Mouse (Mus musculus) lung, embryonic 16.5 days (tissue): ENCODE results near the gene Gm266. TPM values are rescaled to one million over a fixed set of nuclear protein-coding genes. Genes with fewer than 3 reads are reported as not detected.

Experiments used
- ATAC-seq: fragments of 200-750 bp; cut with Nextera tagmentation; 2 replicates; pipeline ENCODE4 v1.8.0; 2017; ENCODE audit warnings: low read depth, mild to moderate bottlenecking, moderate library complexity
- H3K27ac ChIP-seq: fragments of 300-500 bp; sonication (generic); 2 replicates; pipeline ENCODE4 v1.5.1; 2014; ENCODE audit warnings: mild to moderate bottlenecking, control low read depth, low read length
- H3K27me3 ChIP-seq: fragments of 300-500 bp; sonication (generic); 2 replicates; pipeline ENCODE4 v1.6.1; 2014; ENCODE audit warnings: low read depth, low read length, mixed read lengths; ENCODE audit not compliant: control insufficient read depth, insufficient read depth
- H3K36me3 ChIP-seq: fragments of 300-500 bp; sonication (generic); 2 replicates; pipeline ENCODE4 v1.6.1; 2014; ENCODE audit warnings: low read length; ENCODE audit not compliant: control insufficient read depth, insufficient read depth
- H3K4me1 ChIP-seq: fragments of 300-500 bp; sonication (generic); replicated peaks from 2 replicates; pipeline ENCODE4 v1.6.1; 2014; ENCODE audit warnings: low read length, mixed read lengths; ENCODE audit not compliant: control insufficient read depth, insufficient read depth
- H3K4me2 ChIP-seq: fragments of 300-500 bp; sonication (generic); 2 replicates; pipeline ENCODE4 v1.6.1; 2014; ENCODE audit warnings: low read depth, low read length, control low read depth
- H3K4me3 ChIP-seq: fragments of 300-500 bp; sonication (generic); 2 replicates; pipeline ENCODE4 v1.5.1; 2014; ENCODE audit warnings: mild to moderate bottlenecking, low read length, control low read depth
- H3K9ac ChIP-seq: fragments of 300-500 bp; sonication (generic); 2 replicates; pipeline ENCODE4 v1.6.1; 2014; ENCODE audit warnings: low read length, control low read depth
- H3K9me3 ChIP-seq: fragments of 300-500 bp; sonication (generic); 2 replicates; pipeline ENCODE4 v1.6.1; 2016; ENCODE audit warnings: low read length; ENCODE audit not compliant: control insufficient read depth
- WGBS: fragments of 180-500 bp; shearing (Covaris S2); extraction: QIAGEN DNeasy Blood & Tissue Kit; methylation state at CpG from one replicate; pipeline ENCODE4 v1.1.7; 2014; 5-methylcytosine and 5-hydroxymethylcytosine counted together
- polyA plus RNA-seq: library from polyadenylated mRNA; unstranded; fragments of >200 nt; fragmentation: Nextera tagmentation; extraction: Ambion mirVana; gene quantifications from 2 replicates; pipeline ENCODE4 v1.2.1, GENCODE M21; 2015

Gene Gm266
- polyA plus RNA-seq, 1 experiment from 2014 or later, result 3.9 TPM

- WGBS, result 14% methylated on average over 4 of the region's 4 CpGs
- Histone ChIP-seq H3K27ac (no peak overlapping the region), H3K27me3 (peaks cover 13% of the 10 kb centered on the region; the same call in 1 of the 2 replicates), H3K9ac (no peak overlapping the region), H3K36me3 (no peaks in the 10 kb centered on the region), H3K9me3 (no peaks in the 10 kb centered on the region), H3K4me2 (no peak overlapping the region), H3K4me3 (no peak overlapping the region), H3K4me1 (peaks cover 24% of the 10 kb centered on the region)
- no peak for ATAC-seq
Measured at GRCm38 (mm10) chr12:111454021-111454420, 31.6 kb downstream of the Gm266 start.

GRCm38 (mm10) chr12:111451561-111451960 lies 34.1 kb downstream of the Gm266 start:
- H3K36me3 ChIP-seq, result no peaks in the 10 kb centered on the region
- H3K4me2 ChIP-seq, result no peak overlapping the region
- peaks cover 35% of the 10 kb centered on the region for H3K4me1 ChIP-seq
- no peak overlapping the region for H3K9ac ChIP-seq
- H3K27ac ChIP-seq, result no peak overlapping the region
- no peaks in the 10 kb centered on the region for H3K9me3 ChIP-seq
- ATAC-seq, result no peak
- H3K27me3 ChIP-seq, result peaks cover 37% of the 10 kb centered on the region
- H3K4me3 ChIP-seq, result no peak overlapping the region
- WGBS, result 82% methylated on average over 7 of the region's 7 CpGs

GRCm38 (mm10) chr12:111450359-111450758 lies 35.3 kb downstream of the Gm266 start:
- H3K4me1 ChIP-seq, result peaks cover 40% of the 10 kb centered on the region
- H3K27ac ChIP-seq, result peak overlapping the region; percentile 55; the same call in 1 of the 2 replicates
- no peaks in the 10 kb centered on the region for H3K36me3 ChIP-seq
- H3K4me2 ChIP-seq, result no peak overlapping the region
- H3K9me3 ChIP-seq, result no peaks in the 10 kb centered on the region
- peaks cover 49% of the 10 kb centered on the region for H3K27me3 ChIP-seq
- WGBS, result 25% methylated on average over 6 of the region's 6 CpGs
- H3K4me3 ChIP-seq, result no peak overlapping the region
- H3K9ac ChIP-seq, result 0 out of 2 replicates have a peak overlapping the region, but pooled peaks have one; percentile 4
- ATAC-seq, result no peak

- Histone ChIP-seq H3K27ac (peak overlapping the region; percentile 26; the same call in 1 of the 2 replicates), H3K4me3 (no peak overlapping the region), H3K36me3 (no peaks in the 10 kb centered on the region), H3K4me1 (peaks cover 31% of the 10 kb centered on the region), H3K9me3 (no peaks in the 10 kb centered on the region), H3K9ac (no peak overlapping the region), H3K27me3 (peaks cover 61% of the 10 kb centered on the region), H3K4me2 (no peak overlapping the region)
- no peak for ATAC-seq
- 10% methylated on average over 12 of the region's 14 CpGs for WGBS
Measured at GRCm38 (mm10) chr12:111448931-111449705, 36.5 kb downstream of the Gm266 start.

- Histone ChIP-seq H3K9ac (no peak overlapping the region), H3K4me3 (no peak overlapping the region), H3K4me2 (no peak overlapping the region), H3K9me3 (no peaks in the 10 kb centered on the region), H3K27ac (no peak overlapping the region), H3K36me3 (no peaks in the 10 kb centered on the region), H3K27me3 (peaks cover 70% of the 10 kb centered on the region), H3K4me1 (peaks cover 31% of the 10 kb centered on the region)
- no peak for ATAC-seq
- 33% methylated on average over 22 of the region's 22 CpGs for WGBS
Measured at GRCm38 (mm10) chr12:111447898-111448760, 37.5 kb downstream of the Gm266 start.

GRCm38 (mm10) chr12:111447350-111447749 lies 38.3 kb downstream of the Gm266 start:
- Histone ChIP-seq H3K36me3 (no peaks in the 10 kb centered on the region), H3K9ac (no peak overlapping the region), H3K4me1 (peaks cover 35% of the 10 kb centered on the region), H3K27ac (no peak overlapping the region), H3K4me3 (no peak overlapping the region), H3K9me3 (no peaks in the 10 kb centered on the region), H3K27me3 (peaks cover 77% of the 10 kb centered on the region), H3K4me2 (no peak overlapping the region)
- 34% methylated on average over 9 of the region's 9 CpGs for WGBS
- no peak for ATAC-seq

GRCm38 (mm10) chr12:111446745-111447144 lies 38.9 kb downstream of the Gm266 start:
- Histone ChIP-seq H3K4me2 (no peak overlapping the region), H3K27me3 (peaks cover 79% of the 10 kb centered on the region), H3K4me3 (no peak overlapping the region), H3K9ac (no peak overlapping the region), H3K9me3 (no peaks in the 10 kb centered on the region), H3K36me3 (no peaks in the 10 kb centered on the region), H3K4me1 (peaks cover 39% of the 10 kb centered on the region), H3K27ac (no peak overlapping the region)
- no peak for ATAC-seq
- 38% methylated on average over 5 of the region's 5 CpGs for WGBS

- peak overlapping the region; percentile 27 for H3K4me3 ChIP-seq
- H3K9me3 ChIP-seq, result no peaks in the 10 kb centered on the region
- H3K27ac ChIP-seq, result no peak overlapping the region
- no peaks in the 10 kb centered on the region for H3K36me3 ChIP-seq
- peak overlapping the region; percentile 38 for H3K4me2 ChIP-seq
- 12% methylated on average over 27 of the region's 27 CpGs for WGBS
- no peak overlapping the region for H3K9ac ChIP-seq
- ATAC-seq, result no peak
- peaks cover 39% of the 10 kb centered on the region for H3K4me1 ChIP-seq
- H3K27me3 ChIP-seq, result peaks cover 78% of the 10 kb centered on the region
Measured at GRCm38 (mm10) chr12:111445890-111446613, 39.6 kb downstream of the Gm266 start.
